Mouse (Mus musculus): ENCODE data around the gene Cyp2u1. TPM values are rescaled to one million over a fixed set of nuclear protein-coding genes. Genes with fewer than 3 reads are reported as not detected.
"Not testable (repeated sequence)": the region's sequence is repeated elsewhere in the genome, so short reads cannot be mapped to it uniquely, and the experiment has no call there.

The Cyp2u1 gene
- polyA plus RNA-seq, 1 experiment, result 4.1 TPM

GRCm38 (mm10) chr3:131347831-131348578 is 45.0 kb upstream of the Cyp2u1 start:
- no peak for TF ChIP-seq SRF (IDR thresholded peaks at IDR 0.05; ENCODE audit: control insufficient read depth, insufficient read length, low read depth)
- H3K36me3 ChIP-seq (ENCODE audit: control insufficient read depth, insufficient read depth), result no peaks in the 10 kb centered on the region
- H3K4me3 ChIP-seq, result no peak overlapping the region
- H3ac ChIP-seq (ENCODE audit: control insufficient read depth, insufficient read length), result no peak overlapping the region
- no peak overlapping the region for H3K4me2 ChIP-seq (ENCODE audit: low read depth)
- H3K27me3 ChIP-seq (ENCODE audit: control insufficient read depth, insufficient read depth, insufficient read length), result no peaks in the 10 kb centered on the region
- no peaks in the 10 kb centered on the region for H3K79me2 ChIP-seq (ENCODE audit: control insufficient read depth, insufficient read depth)

- no peak overlapping the region for H3ac ChIP-seq (ENCODE audit: control insufficient read depth, insufficient read length)
- H3K4me2 ChIP-seq (ENCODE audit: low read depth), result no peak overlapping the region
- H3K4me3 ChIP-seq, result no peak overlapping the region
- H3K79me2 ChIP-seq (ENCODE audit: control insufficient read depth, insufficient read depth), result no peaks in the 10 kb centered on the region
- no peaks in the 10 kb centered on the region for H3K36me3 ChIP-seq (ENCODE audit: control insufficient read depth, insufficient read depth)
- TF ChIP-seq POLR2AphosphoS2 (IDR thresholded peaks at IDR 0.05; ENCODE audit: insufficient read length, low read depth), result no peak
- TF ChIP-seq SRF (IDR thresholded peaks at IDR 0.05; ENCODE audit: control insufficient read depth, insufficient read length, low read depth), result no peak
- H3K27me3 ChIP-seq (ENCODE audit: control insufficient read depth, insufficient read depth, insufficient read length), result no peaks in the 10 kb centered on the region
Observed at GRCm38 (mm10) chr3:131345903-131346302, 42.9 kb upstream of the Cyp2u1 start.

GRCm38 (mm10) chr3:131343311-131343710 is 40.3 kb upstream of the Cyp2u1 start:
- Histone ChIP-seq H3K36me3 (ENCODE audit: control insufficient read depth, insufficient read depth) (no peaks in the 10 kb centered on the region), H3K27me3 (ENCODE audit: control insufficient read depth, insufficient read depth, insufficient read length) (no peaks in the 10 kb centered on the region), H3K4me3 (no peak overlapping the region), H3K4me2 (ENCODE audit: low read depth) (no peak overlapping the region), H3K79me2 (ENCODE audit: control insufficient read depth, insufficient read depth) (no peaks in the 10 kb centered on the region), H3ac (ENCODE audit: control insufficient read depth, insufficient read length) (no peak overlapping the region)
- TF ChIP-seq POLR2AphosphoS2 (IDR thresholded peaks at IDR 0.05; ENCODE audit: insufficient read length, low read depth) (no peak), TCF12 (IDR thresholded peaks at IDR 0.05; ENCODE audit: insufficient read depth, poor library complexity, severe bottlenecking) (no peak), TCF3 (IDR thresholded peaks at IDR 0.05; ENCODE audit: insufficient read length, low read depth) (no peak), MYOG (IDR thresholded peaks at IDR 0.05; ENCODE audit: control insufficient read depth in 1 of 3, insufficient read depth in 1 of 3, insufficient read length in 2 of 3, low read depth in 2 of 3) (no peak), MAX (IDR thresholded peaks at IDR 0.05; ENCODE audit: low read depth) (no peak)

GRCm38 (mm10) chr3:131340885-131341284 is 37.9 kb upstream of the Cyp2u1 start:
- Histone ChIP-seq H3K79me2 (ENCODE audit: control insufficient read depth, insufficient read depth) (no peaks in the 10 kb centered on the region), H3K27me3 (ENCODE audit: control insufficient read depth, insufficient read depth, insufficient read length) (no peaks in the 10 kb centered on the region), H3K36me3 (ENCODE audit: control insufficient read depth, insufficient read depth) (no peaks in the 10 kb centered on the region), H3K4me2 (ENCODE audit: low read depth) (no peak overlapping the region), H3ac (ENCODE audit: control insufficient read depth, insufficient read length) (no peak overlapping the region), H3K4me3 (no peak overlapping the region)
- no peak for TF ChIP-seq MAX (IDR thresholded peaks at IDR 0.05; ENCODE audit: low read depth)
- no peak for TF ChIP-seq CEBPB (IDR thresholded peaks at IDR 0.05; ENCODE audit: insufficient read depth, poor library complexity, severe bottlenecking)
- TF ChIP-seq POLR2AphosphoS2 (IDR thresholded peaks at IDR 0.05; ENCODE audit: insufficient read length, low read depth), result no peak
- TF ChIP-seq E2F4 (IDR thresholded peaks at IDR 0.05; ENCODE audit: insufficient read depth), result no peak
- no peak for TF ChIP-seq SRF (IDR thresholded peaks at IDR 0.05; ENCODE audit: control insufficient read depth, insufficient read length, low read depth)

GRCm38 (mm10) chr3:131339280-131339679 is 36.3 kb upstream of the Cyp2u1 start:
- H3K27me3 ChIP-seq (ENCODE audit: control insufficient read depth, insufficient read depth, insufficient read length), result no peaks in the 10 kb centered on the region
- H3ac ChIP-seq (ENCODE audit: control insufficient read depth, insufficient read length), result no peak overlapping the region
- H3K36me3 ChIP-seq (ENCODE audit: control insufficient read depth, insufficient read depth), result no peaks in the 10 kb centered on the region
- no peak overlapping the region for H3K4me3 ChIP-seq
- no peak overlapping the region for H3K4me2 ChIP-seq (ENCODE audit: low read depth)
- TF ChIP-seq USF1 (IDR thresholded peaks at IDR 0.05; ENCODE audit: low read depth), result no peak
- no peaks in the 10 kb centered on the region for H3K79me2 ChIP-seq (ENCODE audit: control insufficient read depth, insufficient read depth)

- not testable (repeated sequence) for H3K79me2 ChIP-seq (ENCODE audit: control insufficient read depth, insufficient read depth); H3K4me3 ChIP-seq; H3K27me3 ChIP-seq (ENCODE audit: control insufficient read depth, insufficient read depth, insufficient read length); H3ac ChIP-seq (ENCODE audit: control insufficient read depth, insufficient read length); H3K36me3 ChIP-seq (ENCODE audit: control insufficient read depth, insufficient read depth); H3K4me2 ChIP-seq (ENCODE audit: low read depth)
Observed at GRCm38 (mm10) chr3:131337749-131338148, 34.7 kb upstream of the Cyp2u1 start.

GRCm38 (mm10) chr3:131336629-131337028 is 33.6 kb upstream of the Cyp2u1 start:
- TF ChIP-seq REST (IDR thresholded peaks at IDR 0.05; ENCODE audit: insufficient read depth, insufficient read length) (no peak), E2F4 (IDR thresholded peaks at IDR 0.05; ENCODE audit: insufficient read depth) (no peak), MAX (IDR thresholded peaks at IDR 0.05; ENCODE audit: low read depth) (no peak), MYOD1 (IDR thresholded peaks at IDR 0.05; ENCODE audit: control insufficient read depth in 1 of 3, insufficient read length in 2 of 3, low read depth in 2 of 3) (no peak), TCF3 (IDR thresholded peaks at IDR 0.05; ENCODE audit: insufficient read length, low read depth) (no peak), POLR2AphosphoS2 (IDR thresholded peaks at IDR 0.05; ENCODE audit: insufficient read length, low read depth) (no peak), CEBPB (IDR thresholded peaks at IDR 0.05; ENCODE audit: insufficient read depth, poor library complexity, severe bottlenecking) (no peak)
- Histone ChIP-seq H3K4me2 (ENCODE audit: low read depth) (no peak overlapping the region), H3K4me3 (no peak overlapping the region), H3K79me2 (ENCODE audit: control insufficient read depth, insufficient read depth) (no peaks in the 10 kb centered on the region), H3K36me3 (ENCODE audit: control insufficient read depth, insufficient read depth) (no peaks in the 10 kb centered on the region), H3ac (ENCODE audit: control insufficient read depth, insufficient read length) (no peak overlapping the region), H3K27me3 (ENCODE audit: control insufficient read depth, insufficient read depth, insufficient read length) (no peaks in the 10 kb centered on the region)

All from myocyte (in vitro differentiated cells).